Comparison of ENCODE assay signal across 11 mouse cellular contexts in genomic region chr4:152290385-152290784, GRCm38 (mm10). TPM values are rescaled to one million over a fixed set of nuclear protein-coding genes. Genes with fewer than 3 reads are reported as not detected.
DNase-seq lines count a peak whose midpoint lies in the region; ATAC-seq lines count a peak whose summit lies in the region.
"Had no signal": no experiment of that assay in that cellular context is flagged by ENCODE, and none has a peak within 500 bp of the region (broad histone marks: within the 10 kb centered on the region; RNA-seq: fewer than 3 reads in every experiment).

No protein-coding gene starts in this region.

- DNase-seq in lung, postnatal 10 days: no peak
- DNase-seq in cerebellum, postnatal 36 days: no peak
- no peak for DNase-seq in adrenal gland, postnatal 10 days
- no peak for DNase-seq in frontal cortex, postnatal 36 days (ENCODE audit: low spot score in 2 of 2)
- DNase-seq: kidney, postnatal 10 days; thymus, postnatal 36 days had no signal

- peaks cover 12% of the 10 kb centered on the region; the same call in 1 of the 2 replicates for H3K4me1 ChIP-seq in lung, embryonic 15.5 days
- peaks cover 64% of the 10 kb centered on the region for H3K4me1 ChIP-seq in forebrain, embryonic 13.5 days
- peaks cover 29% of the 10 kb centered on the region for H3K4me1 ChIP-seq in limb, embryonic 15.5 days
- H3K4me1 ChIP-seq in stomach, embryonic 16.5 days (ENCODE audit: control insufficient read depth, insufficient read depth, low read length): peaks cover 25% of the 10 kb centered on the region; the same call in 1 of the 2 replicates

- H3K27ac ChIP-seq in lung, embryonic 15.5 days: no peak overlapping the region
- no peak overlapping the region for H3K27ac ChIP-seq in forebrain, embryonic 13.5 days
- H3K27ac ChIP-seq in limb, embryonic 15.5 days: no peak overlapping the region
- H3K27ac ChIP-seq in stomach, embryonic 16.5 days (ENCODE audit: low read length): no peak overlapping the region

- no peaks in the 10 kb centered on the region for H3K9me3 ChIP-seq in lung, embryonic 15.5 days
- no peaks in the 10 kb centered on the region for H3K9me3 ChIP-seq in forebrain, embryonic 13.5 days (replicated peaks)
- H3K9me3 ChIP-seq in limb, embryonic 15.5 days: no peaks in the 10 kb centered on the region
- H3K9me3 ChIP-seq in stomach, embryonic 16.5 days (replicated peaks; ENCODE audit: control insufficient read depth, low read length): no peaks in the 10 kb centered on the region
- H3K9me3 ChIP-seq: megakaryocyte, embryonic 14.5 days had no signal

- no peak for ATAC-seq in lung, embryonic 15.5 days (ENCODE audit: borderline replicate concordance, extremely low read depth, low FRiP score, low TSS enrichment)
- peak; percentile 39 for ATAC-seq in forebrain, embryonic 13.5 days
- ATAC-seq in limb, embryonic 15.5 days (ENCODE audit: insufficient number of reproducible peaks, low FRiP score, low TSS enrichment, low read depth): no peak
- ATAC-seq in stomach, embryonic 16.5 days (ENCODE audit: insufficient read depth, low FRiP score): no peak

- no peaks in the 10 kb centered on the region for H3K36me3 ChIP-seq in lung, embryonic 15.5 days
- no peaks in the 10 kb centered on the region for H3K36me3 ChIP-seq in forebrain, embryonic 13.5 days (ENCODE audit: poor library complexity, severe bottlenecking)
- H3K36me3 ChIP-seq in limb, embryonic 15.5 days: no peaks in the 10 kb centered on the region
- H3K36me3 ChIP-seq in stomach, embryonic 16.5 days (ENCODE audit: control insufficient read depth, insufficient read depth, low read length): no peaks in the 10 kb centered on the region

- WGBS in lung, embryonic 15.5 days: under 1% methylated on average over 38 of the region's 39 CpGs
- WGBS in forebrain, embryonic 13.5 days: under 1% methylated on average over 38 of the region's 39 CpGs
- WGBS in limb, embryonic 15.5 days: under 1% methylated on average over 39 of the region's 39 CpGs
- 1% methylated on average over 39 of the region's 39 CpGs for WGBS in stomach, embryonic 16.5 days

- H3K4me3 ChIP-seq in lung, embryonic 15.5 days: 0 out of 2 replicates have a peak overlapping the region, but pooled peaks have one; percentile 10
- peak overlapping the region; percentile 34 for H3K4me3 ChIP-seq in forebrain, embryonic 13.5 days
- peak overlapping the region; percentile 29 for H3K4me3 ChIP-seq in limb, embryonic 15.5 days
- H3K4me3 ChIP-seq in stomach, embryonic 16.5 days (replicated peaks; ENCODE audit: low read length): peak overlapping the region; percentile 25
- H3K4me3 ChIP-seq: megakaryocyte, embryonic 14.5 days had no signal

- H3K9ac ChIP-seq in lung, embryonic 15.5 days: no peak overlapping the region
- H3K9ac ChIP-seq in forebrain, embryonic 13.5 days: peak overlapping the region; percentile 52
- H3K9ac ChIP-seq in limb, embryonic 15.5 days: no peak overlapping the region
- H3K9ac ChIP-seq in stomach, embryonic 16.5 days (ENCODE audit: low read length): no peak overlapping the region; the same call in 1 of the 2 replicates

- H3K4me2 ChIP-seq in lung, embryonic 15.5 days: peak overlapping the region; percentile 16; the same call in 1 of the 2 replicates
- peak overlapping the region; percentile 64 for H3K4me2 ChIP-seq in forebrain, embryonic 13.5 days
- peak overlapping the region; percentile 44 for H3K4me2 ChIP-seq in limb, embryonic 15.5 days
- H3K4me2 ChIP-seq in stomach, embryonic 16.5 days (ENCODE audit: low read depth, low read length): peak overlapping the region; percentile 41

- peaks cover 77% of the 10 kb centered on the region for H3K27me3 ChIP-seq in lung, embryonic 15.5 days
- peaks cover 94% of the 10 kb centered on the region for H3K27me3 ChIP-seq in forebrain, embryonic 13.5 days
- H3K27me3 ChIP-seq in limb, embryonic 15.5 days: peaks cover 89% of the 10 kb centered on the region
- H3K27me3 ChIP-seq in stomach, embryonic 16.5 days (ENCODE audit: control insufficient read depth, insufficient read depth, low read length): peaks cover 65% of the 10 kb centered on the region

RNA-seq across cellular contexts. Expression of gene Hes3, which starts 1.1 kb away (rescaled TPM):
- not detected in 2 replicates for polyA plus RNA-seq in lung, embryonic 15.5 days (2015; fragmentation: Nextera tagmentation; extraction: Ambion mirVana)
- not detected in 2 replicates for polyA plus RNA-seq in forebrain, embryonic 13.5 days (2015; fragmentation: Nextera tagmentation; extraction: Ambion mirVana)
- polyA plus RNA-seq in limb, embryonic 15.5 days (2015; fragmentation: Nextera tagmentation; extraction: Ambion mirVana): not detected in 2 replicates
- polyA plus RNA-seq in stomach, embryonic 16.5 days (2015; fragmentation: Nextera tagmentation; extraction: Ambion mirVana): not detected in 2 replicates
- total RNA-seq in adrenal gland, postnatal 10 days (2021): not detected

RNA-seq across cellular contexts. Expression of gene Icmt, which starts 6.6 kb away (rescaled TPM):
- polyA plus RNA-seq in lung, embryonic 15.5 days (2015; fragmentation: Nextera tagmentation; extraction: Ambion mirVana): 25.2 and 26.0 TPM in 2 replicates
- polyA plus RNA-seq in forebrain, embryonic 13.5 days (2015; fragmentation: Nextera tagmentation; extraction: Ambion mirVana): 13.4 and 16.8 TPM in 2 replicates
- 26.4 and 26.5 TPM in 2 replicates for polyA plus RNA-seq in limb, embryonic 15.5 days (2015; fragmentation: Nextera tagmentation; extraction: Ambion mirVana)
- 20.1 and 20.8 TPM in 2 replicates for polyA plus RNA-seq in stomach, embryonic 16.5 days (2015; fragmentation: Nextera tagmentation; extraction: Ambion mirVana)
- 10 to 100 TPM; 30.4 to 31.6 TPM for total RNA-seq in adrenal gland, postnatal 10 days (2021)

RNA-seq across cellular contexts. Expression of gene Gpr153, which starts 16.4 kb away (rescaled TPM):
- polyA plus RNA-seq in lung, embryonic 15.5 days (2015; fragmentation: Nextera tagmentation; extraction: Ambion mirVana): 14.9 and 15.2 TPM in 2 replicates
- polyA plus RNA-seq in forebrain, embryonic 13.5 days (2015; fragmentation: Nextera tagmentation; extraction: Ambion mirVana): 2.2 and 3.2 TPM in 2 replicates
- polyA plus RNA-seq in limb, embryonic 15.5 days (2015; fragmentation: Nextera tagmentation; extraction: Ambion mirVana): 18.9 and 21.9 TPM in 2 replicates
- polyA plus RNA-seq in stomach, embryonic 16.5 days (2015; fragmentation: Nextera tagmentation; extraction: Ambion mirVana): 6.0 and 6.1 TPM in 2 replicates
- total RNA-seq in adrenal gland, postnatal 10 days (2021): 10 to 100 TPM; 11.2 to 11.8 TPM

RNA-seq across cellular contexts. Expression of gene Rnf207, which starts 28.4 kb away (rescaled TPM):
- polyA plus RNA-seq in lung, embryonic 15.5 days (2015; fragmentation: Nextera tagmentation; extraction: Ambion mirVana): 2.9 and 3.3 TPM in 2 replicates
- 1.7 and 2.0 TPM in 2 replicates for polyA plus RNA-seq in forebrain, embryonic 13.5 days (2015; fragmentation: Nextera tagmentation; extraction: Ambion mirVana)
- 0.29 and 0.31 TPM in 2 replicates for polyA plus RNA-seq in limb, embryonic 15.5 days (2015; fragmentation: Nextera tagmentation; extraction: Ambion mirVana)
- 0.66 and 0.84 TPM in 2 replicates for polyA plus RNA-seq in stomach, embryonic 16.5 days (2015; fragmentation: Nextera tagmentation; extraction: Ambion mirVana)
- under 1 TPM in 1 of 2 experiments, not detected in 1; 0.70 TPM for total RNA-seq in adrenal gland, postnatal 10 days (2021)

RNA-seq across cellular contexts. Expression of gene Rpl22, which starts 35.2 kb away (rescaled TPM):
- polyA plus RNA-seq in lung, embryonic 15.5 days (2015; fragmentation: Nextera tagmentation; extraction: Ambion mirVana): 354 and 364 TPM in 2 replicates
- polyA plus RNA-seq in forebrain, embryonic 13.5 days (2015; fragmentation: Nextera tagmentation; extraction: Ambion mirVana): 265 and 331 TPM in 2 replicates
- 286 and 375 TPM in 2 replicates for polyA plus RNA-seq in limb, embryonic 15.5 days (2015; fragmentation: Nextera tagmentation; extraction: Ambion mirVana)
- 303 and 377 TPM in 2 replicates for polyA plus RNA-seq in stomach, embryonic 16.5 days (2015; fragmentation: Nextera tagmentation; extraction: Ambion mirVana)
- 100 to 1,000 TPM; 484 to 487 TPM for total RNA-seq in adrenal gland, postnatal 10 days (2021)
